Mouse (Mus musculus) ovary, postnatal 14 days (tissue): ENCODE results near the gene Wdr66.

Experiments
- DNase-seq: peaks from one replicate; pipeline ENCODE4 v3.0.0; 2022; ENCODE audit warnings: low spot score

The Wdr66 gene

GRCm38 (mm10) chr5:123272927-123273326 is 21.0 kb downstream of the Wdr66 start:
- no peak for DNase-seq

DNA sequence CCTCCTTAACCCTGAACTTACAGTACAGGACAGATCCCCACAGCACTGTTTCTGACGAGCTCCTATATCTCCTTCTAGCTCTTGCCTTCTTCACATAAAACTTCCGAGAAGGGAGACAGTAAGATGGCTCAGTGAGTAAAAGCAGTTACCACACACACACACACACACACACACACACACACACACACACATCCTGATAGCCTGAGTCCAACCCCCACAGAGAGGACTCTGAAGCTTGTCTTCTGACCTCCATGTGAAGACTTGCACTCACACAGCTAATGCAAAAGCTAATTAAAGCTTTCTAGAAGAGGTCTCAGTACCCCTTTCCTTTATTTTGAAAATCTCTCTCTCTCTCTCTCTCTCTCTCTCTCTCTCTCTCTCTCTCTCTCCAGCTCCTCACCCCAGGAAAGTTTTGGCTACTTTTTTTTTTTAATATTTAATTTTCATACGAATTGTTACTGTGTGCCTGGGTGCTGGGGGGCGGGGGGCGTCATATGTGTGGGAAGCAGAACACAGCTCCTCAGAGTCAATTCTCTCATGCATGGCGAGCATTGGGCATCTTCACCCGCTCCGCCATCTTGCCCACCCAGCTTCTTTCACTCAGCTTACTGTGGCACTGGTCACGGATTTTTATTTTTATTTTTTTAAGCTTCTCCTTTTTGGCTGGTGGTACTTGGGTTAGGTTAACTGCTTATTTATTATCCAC is 24.9 kb downstream of the Wdr66 start:
- no peak for DNase-seq

DNA sequence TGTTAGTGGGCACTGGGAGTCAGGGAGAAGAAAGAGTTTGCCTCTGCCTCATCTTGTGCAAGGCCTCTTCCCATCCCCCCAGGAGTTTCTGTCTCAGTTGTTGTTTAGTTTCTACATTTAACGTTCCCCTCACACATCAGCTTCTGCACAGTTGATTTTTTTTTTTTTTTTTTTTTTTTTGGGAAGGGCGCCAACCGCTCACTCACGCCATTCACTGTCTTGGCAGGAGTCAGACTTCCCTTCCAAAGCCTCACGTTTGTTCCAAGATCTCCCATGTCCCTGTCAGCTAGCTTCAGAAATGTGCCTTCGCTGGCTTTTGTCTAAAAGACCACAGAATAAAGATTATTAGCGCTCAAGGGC is 25.4 kb downstream of the Wdr66 start:
- DNase-seq = no peak

DNA sequence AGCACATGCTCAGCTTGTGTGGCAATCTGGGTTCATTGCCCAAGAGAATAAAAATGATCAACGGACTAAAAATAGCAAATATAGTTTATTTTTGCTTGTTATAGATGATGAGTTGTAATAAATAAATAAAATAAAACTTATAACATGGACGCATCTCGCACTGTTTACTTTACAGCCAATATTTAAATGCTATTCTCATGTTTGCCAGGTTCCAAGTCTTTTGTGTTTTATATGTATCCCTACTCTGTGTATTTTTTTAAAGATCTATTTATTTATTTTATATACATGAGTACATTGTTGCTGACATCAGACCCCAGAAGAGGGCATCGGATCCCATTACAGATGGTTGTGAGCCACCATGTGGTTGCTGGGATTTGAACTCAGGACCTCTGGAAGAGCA is 25.8 kb downstream of the Wdr66 start:
- DNase-seq = no peak

- DNase-seq = no peak
Measured at GRCm38 (mm10) chr5:123279248-123279647, 27.3 kb downstream of the Wdr66 start.

GRCm38 (mm10) chr5:123281336-123282136 is 29.6 kb downstream of the Wdr66 start:
- no peak for DNase-seq

- DNase-seq = peak; percentile 23
Measured at GRCm38 (mm10) chr5:123285174-123285573, 33.3 kb downstream of the Wdr66 start.

GRCm38 (mm10) chr5:123288079-123288478 is 36.2 kb downstream of the Wdr66 start:
- DNase-seq = no peak

GRCm38 (mm10) chr5:123294653-123295052 is 42.8 kb downstream of the Wdr66 start:
- DNase-seq = no peak

DNA sequence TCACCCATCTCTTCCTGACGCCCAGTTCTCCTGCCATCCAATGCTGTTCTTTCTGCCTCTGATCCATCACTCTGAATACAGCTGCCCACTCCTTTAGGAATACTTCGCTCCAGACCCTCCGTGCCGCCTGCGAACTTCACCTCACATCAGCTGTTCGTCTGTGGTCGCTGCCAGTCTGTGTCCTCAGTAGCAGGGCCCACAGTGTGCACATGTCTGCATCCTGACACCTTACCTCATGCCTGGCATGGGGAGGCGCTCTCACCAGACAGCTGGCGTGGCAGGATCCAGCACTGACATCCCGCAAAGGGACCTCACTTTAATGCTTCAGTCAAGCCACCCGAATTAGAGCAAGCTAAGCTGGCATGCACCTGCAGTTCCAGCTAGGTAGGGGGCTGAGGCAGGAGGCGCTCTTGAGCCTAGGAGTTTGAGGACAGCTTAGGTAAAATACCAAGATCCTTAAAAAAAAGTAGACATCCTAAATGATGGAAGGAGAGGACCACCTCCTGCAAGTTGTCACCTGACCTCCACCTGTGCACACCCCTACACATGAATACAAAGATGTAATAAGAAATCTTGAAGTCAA is 44.4 kb downstream of the Wdr66 start:
- DNase-seq = no peak

DNA sequence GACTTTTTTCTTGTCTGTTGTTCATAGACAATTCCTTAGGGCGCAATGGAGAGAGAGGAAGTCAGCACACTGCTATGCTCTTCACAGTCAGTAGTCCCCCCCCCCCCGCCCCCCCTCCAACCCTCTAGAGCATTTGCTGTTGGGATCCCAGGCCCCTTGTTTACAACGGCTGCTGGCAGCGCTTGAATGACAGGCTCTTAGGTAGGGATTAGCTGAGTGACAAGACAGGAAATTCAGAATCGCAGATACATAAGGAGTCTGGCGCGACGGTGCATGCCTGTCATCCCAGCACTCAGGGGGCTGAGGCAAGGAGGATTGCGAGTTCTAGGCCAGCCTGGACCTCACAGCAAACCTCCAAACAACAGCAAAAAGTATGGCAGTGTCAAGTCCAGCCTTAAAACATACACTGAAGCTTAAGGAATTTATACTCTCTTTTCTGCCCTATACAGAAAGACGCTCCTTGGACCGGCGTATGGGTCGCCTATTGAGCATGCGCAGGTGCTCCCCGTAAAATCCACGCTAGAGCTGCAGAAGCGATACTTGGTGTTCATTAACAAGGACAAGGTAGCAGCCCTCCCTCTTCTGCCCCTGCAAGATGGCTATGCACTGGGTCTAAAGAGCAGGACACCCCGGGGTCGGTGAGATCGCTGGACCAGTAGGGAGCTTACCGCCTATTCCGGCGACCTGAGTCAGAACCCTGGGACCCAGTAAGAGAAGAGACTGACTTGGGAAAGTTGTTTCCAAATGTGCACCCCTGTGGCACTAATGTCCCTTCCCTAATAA is 45.3 kb downstream of the Wdr66 start:
- no peak for DNase-seq

DNA sequence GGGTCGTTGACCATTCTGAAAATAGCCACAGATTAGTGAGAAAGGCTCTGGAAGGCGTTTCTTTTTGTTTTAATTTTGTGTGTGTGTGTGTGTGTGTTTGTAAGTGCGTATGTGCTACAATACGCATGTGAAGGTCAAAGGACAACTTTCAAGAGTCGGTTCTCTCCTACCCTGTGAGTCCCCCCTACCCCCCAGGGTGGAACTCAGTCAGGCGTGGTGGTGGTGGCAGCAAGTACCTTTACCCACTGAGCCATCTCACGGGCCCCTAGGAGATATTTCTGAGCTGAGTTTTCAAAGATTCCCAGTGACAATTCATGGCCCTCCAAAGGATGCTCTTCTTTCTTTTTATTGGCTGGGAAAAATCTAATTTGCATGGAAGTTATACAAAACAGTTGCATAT is 45.9 kb downstream of the Wdr66 start:
- no peak for DNase-seq

GRCm38 (mm10) chr5:123298526-123298925 is 46.6 kb downstream of the Wdr66 start:
- no peak for DNase-seq

DNA sequence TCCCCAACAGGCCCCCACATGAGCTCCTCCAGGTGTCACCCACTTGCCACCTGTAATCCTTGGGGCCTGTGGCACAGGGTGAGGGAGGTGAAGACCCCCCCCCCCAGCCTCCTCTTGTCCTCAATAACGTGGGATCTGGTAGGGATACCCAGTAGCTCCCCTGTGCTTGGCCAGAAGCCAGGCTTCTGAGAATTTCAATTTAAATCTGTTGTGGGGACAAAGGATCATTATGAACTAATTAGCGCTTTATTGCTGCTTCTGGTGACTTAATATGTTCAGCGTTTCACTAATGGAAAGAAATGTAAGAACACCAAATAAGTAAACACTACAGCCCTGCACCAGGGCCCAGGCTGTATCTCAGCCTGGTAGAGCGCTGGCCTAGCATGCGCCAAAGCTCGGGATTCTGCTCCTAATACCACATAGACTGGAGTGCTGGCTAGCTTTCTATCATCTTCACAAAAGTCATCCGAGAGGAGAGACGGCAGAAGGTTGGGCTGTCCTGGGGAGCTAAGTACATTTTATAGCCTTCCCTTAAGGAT is 48.7 kb downstream of the Wdr66 start:
- DNase-seq = no peak

GRCm38 (mm10) chr5:123301780-123302521 is 50.0 kb downstream of the Wdr66 start:
- DNase-seq = no peak

DNA sequence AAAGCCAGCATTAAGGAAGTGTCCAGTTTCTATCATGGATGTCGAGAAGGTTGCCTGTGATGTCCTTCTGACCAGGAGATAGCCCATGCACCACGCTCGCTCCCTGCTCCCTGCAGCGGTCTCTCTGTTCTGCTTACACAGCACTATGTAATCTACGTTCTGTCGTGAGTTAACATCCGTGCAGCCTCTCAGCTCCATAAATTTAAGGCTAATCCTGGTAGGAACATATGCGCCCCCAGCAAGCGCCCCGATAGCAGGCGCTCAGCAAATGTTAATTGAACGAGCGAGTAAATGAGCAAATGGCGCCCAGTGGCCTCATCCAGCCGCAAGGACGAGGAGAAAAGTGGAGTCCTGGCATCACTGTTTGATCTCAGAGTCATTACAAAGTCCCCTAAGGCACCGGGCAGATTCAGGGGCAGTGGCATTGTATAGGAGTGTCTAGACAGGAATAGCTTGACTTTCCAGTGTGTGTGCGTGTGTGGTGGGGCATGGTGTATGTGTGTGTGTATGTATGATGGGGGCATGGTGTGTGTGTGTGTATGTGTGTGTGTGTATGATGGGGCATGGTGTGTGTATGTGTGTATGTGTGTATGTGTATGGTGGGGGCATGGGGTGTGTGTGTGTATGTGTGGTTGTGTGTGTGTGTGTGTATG is 55.9 kb downstream of the Wdr66 start:
- DNase-seq = no peak

DNA sequence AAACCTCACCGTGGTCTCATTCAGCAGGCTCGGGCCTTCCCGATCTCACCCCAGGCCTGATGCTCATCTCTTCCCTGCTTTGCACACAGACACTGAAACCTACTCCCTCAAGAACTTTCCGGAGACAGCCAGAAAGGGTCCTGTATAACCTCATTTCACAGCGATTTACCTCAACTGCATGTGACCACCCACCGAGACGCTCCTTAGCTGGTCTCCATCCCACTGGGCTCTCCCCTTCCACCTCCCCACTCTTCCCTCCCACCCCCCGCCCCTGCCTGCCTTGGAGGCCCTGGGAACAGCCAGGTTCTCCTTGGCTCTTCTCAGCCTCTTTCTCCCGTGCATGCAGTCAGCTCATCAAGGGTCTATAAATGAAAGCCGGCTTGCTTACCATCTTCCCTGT is 57.9 kb downstream of the Wdr66 start:
- no peak for DNase-seq

GRCm38 (mm10) chr5:123310221-123310620 is 58.3 kb downstream of the Wdr66 start:
- DNase-seq = no peak

DNA sequence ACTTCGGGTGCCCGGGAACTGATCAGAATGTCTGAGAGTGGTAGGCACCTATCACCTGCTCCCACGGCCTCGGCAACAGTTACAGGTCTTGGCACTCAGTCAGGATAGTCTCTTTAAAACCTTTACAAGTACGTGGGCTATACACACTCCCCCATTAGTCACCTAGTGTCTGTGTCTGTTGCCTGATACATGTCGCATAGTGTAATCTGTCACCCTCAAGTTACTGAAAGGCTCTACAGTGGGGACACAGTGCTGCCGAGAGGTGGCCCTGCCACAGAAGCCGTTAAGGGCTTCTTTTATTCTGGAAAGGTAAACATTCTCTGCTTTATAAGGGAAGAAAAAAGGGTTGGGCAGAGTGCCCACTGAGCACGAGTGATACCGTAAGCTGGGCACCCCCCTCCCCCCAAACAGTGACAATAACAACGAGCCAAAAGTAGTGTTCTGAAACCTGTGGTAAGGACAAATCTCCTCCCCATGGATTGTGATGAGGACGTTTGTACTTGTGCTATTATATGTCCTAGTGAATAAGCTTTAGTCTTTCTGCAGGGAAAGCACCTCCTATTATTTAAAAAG is 61.2 kb downstream of the Wdr66 start:
- no peak for DNase-seq

- no peak for DNase-seq
Measured at GRCm38 (mm10) chr5:123313851-123314380, 62.0 kb downstream of the Wdr66 start.
